Mouse (Mus musculus): ENCODE measurements around the gene Tmem98. TPM values are rescaled to one million over a fixed set of nuclear protein-coding genes. Genes with fewer than 3 reads are reported as not detected.

Tmem98 gene
- 23.0 and 26.3 TPM in 2 replicates for polyA plus RNA-seq (2012; rRNA removed)

GRCm38 (mm10) chr11:80809993-80810821 lies at the start of gene Tmem98:
Gene Tmem98, plus strand, starts transcription at chr11:80810175.
- TF ChIP-seq CTCF (conservative IDR thresholded peaks at IDR 0.05; ENCODE audit: insufficient read depth, insufficient read length, low read depth, low read length) (no peak), POLR2A (IDR thresholded peaks at IDR 0.05; ENCODE audit: low read depth, low read length) (no peak)
- Histone ChIP-seq H3K4me3 (ENCODE audit: insufficient read depth, low read depth, low read length) (peak within 1 kb of the TSS; percentile 65), H3K4me1 (ENCODE audit: control insufficient read depth, insufficient read depth, low read length) (no peaks in the 10 kb centered on the region), H3K36me3 (ENCODE audit: control insufficient read depth, insufficient read depth, low read length) (no peaks in the 10 kb centered on the region), H3K27me3 (replicated peaks; ENCODE audit: control insufficient read depth, insufficient read depth, low read length) (no peaks in the 10 kb centered on the region), H3K27ac (ENCODE audit: insufficient read depth, low read depth, low read length) (no peak within 1 kb of the TSS)
- DNase-seq = no peak
- WGBS = 2% methylated on average over 54 of the region's 54 CpGs

- peaks cover 25% of the 10 kb centered on the region for H3K4me1 ChIP-seq (ENCODE audit: control insufficient read depth, insufficient read depth, low read length)
- H3K27ac ChIP-seq (ENCODE audit: insufficient read depth, low read depth, low read length) = no peak overlapping the region
- 64% methylated on average over 3 of the region's 3 CpGs for WGBS
- no peaks in the 10 kb centered on the region for H3K36me3 ChIP-seq (ENCODE audit: control insufficient read depth, insufficient read depth, low read length)
- H3K27me3 ChIP-seq (replicated peaks; ENCODE audit: control insufficient read depth, insufficient read depth, low read length) = no peaks in the 10 kb centered on the region
- TF ChIP-seq CTCF (conservative IDR thresholded peaks at IDR 0.05; ENCODE audit: insufficient read depth, insufficient read length, low read depth, low read length) (no peak), POLR2A (IDR thresholded peaks at IDR 0.05; ENCODE audit: low read depth, low read length) (no peak)
- no peak for DNase-seq
- no peak overlapping the region for H3K4me3 ChIP-seq (ENCODE audit: insufficient read depth, low read depth, low read length)
Measured at GRCm38 (mm10) chr11:80761285-80761974, 48.5 kb upstream of the Tmem98 start.

- Histone ChIP-seq H3K36me3 (ENCODE audit: control insufficient read depth, insufficient read depth, low read length) (no peaks in the 10 kb centered on the region), H3K4me3 (ENCODE audit: insufficient read depth, low read depth, low read length) (no peak overlapping the region), H3K27me3 (replicated peaks; ENCODE audit: control insufficient read depth, insufficient read depth, low read length) (no peaks in the 10 kb centered on the region), H3K27ac (ENCODE audit: insufficient read depth, low read depth, low read length) (no peak overlapping the region), H3K4me1 (ENCODE audit: control insufficient read depth, insufficient read depth, low read length) (peaks cover 26% of the 10 kb centered on the region)
- no peak for DNase-seq
- WGBS = 61% methylated on average over 4 of the region's 4 CpGs
- no peak for TF ChIP-seq CTCF (conservative IDR thresholded peaks at IDR 0.05; ENCODE audit: insufficient read depth, insufficient read length, low read depth, low read length)
- TF ChIP-seq POLR2A (IDR thresholded peaks at IDR 0.05; ENCODE audit: low read depth, low read length) = no peak
Measured at GRCm38 (mm10) chr11:80762066-80762465, 47.9 kb upstream of the Tmem98 start.

- H3K27ac ChIP-seq (ENCODE audit: insufficient read depth, low read depth, low read length) = peak overlapping the region; percentile 88
- 76% methylated on average over 4 of the region's 4 CpGs for WGBS
- peaks cover 20% of the 10 kb centered on the region for H3K4me1 ChIP-seq (ENCODE audit: control insufficient read depth, insufficient read depth, low read length)
Measured at GRCm38 (mm10) chr11:80766068-80766467, 43.9 kb upstream of the Tmem98 start.

GRCm38 (mm10) chr11:80766472-80767319 lies 43.3 kb upstream of the Tmem98 start:
- Histone ChIP-seq H3K27ac (ENCODE audit: insufficient read depth, low read depth, low read length) (peak overlapping the region; percentile 88), H3K27me3 (replicated peaks; ENCODE audit: control insufficient read depth, insufficient read depth, low read length) (no peaks in the 10 kb centered on the region), H3K36me3 (ENCODE audit: control insufficient read depth, insufficient read depth, low read length) (no peaks in the 10 kb centered on the region), H3K4me1 (ENCODE audit: control insufficient read depth, insufficient read depth, low read length) (peaks cover 19% of the 10 kb centered on the region), H3K4me3 (ENCODE audit: insufficient read depth, low read depth, low read length) (no peak overlapping the region)
- DNase-seq = peak; percentile 78
- TF ChIP-seq CTCF (conservative IDR thresholded peaks at IDR 0.05; ENCODE audit: insufficient read depth, insufficient read length, low read depth, low read length) = no peak
- TF ChIP-seq POLR2A (IDR thresholded peaks at IDR 0.05; ENCODE audit: low read depth, low read length) = no peak
- WGBS = 44% methylated on average over 6 of the region's 6 CpGs

More at GRCm38 (mm10) chr11:80766068-80766467, 43.9 kb upstream of the Tmem98 start:
- TF ChIP-seq POLR2A (IDR thresholded peaks at IDR 0.05; ENCODE audit: low read depth, low read length) (no peak), CTCF (conservative IDR thresholded peaks at IDR 0.05; ENCODE audit: insufficient read depth, insufficient read length, low read depth, low read length) (no peak)
- Histone ChIP-seq H3K4me3 (ENCODE audit: insufficient read depth, low read depth, low read length) (no peak overlapping the region), H3K36me3 (ENCODE audit: control insufficient read depth, insufficient read depth, low read length) (no peaks in the 10 kb centered on the region), H3K27me3 (replicated peaks; ENCODE audit: control insufficient read depth, insufficient read depth, low read length) (no peaks in the 10 kb centered on the region)
- no peak for DNase-seq

- Histone ChIP-seq H3K27me3 (replicated peaks; ENCODE audit: control insufficient read depth, insufficient read depth, low read length) (no peaks in the 10 kb centered on the region), H3K4me1 (ENCODE audit: control insufficient read depth, insufficient read depth, low read length) (peaks cover 21% of the 10 kb centered on the region), H3K4me3 (ENCODE audit: insufficient read depth, low read depth, low read length) (no peak overlapping the region), H3K27ac (ENCODE audit: insufficient read depth, low read depth, low read length) (peak overlapping the region; percentile 6; the same call in 1 of the 2 replicates), H3K36me3 (ENCODE audit: control insufficient read depth, insufficient read depth, low read length) (no peaks in the 10 kb centered on the region)
- 35% methylated on average over 3 of the region's 3 CpGs for WGBS
- TF ChIP-seq CTCF (conservative IDR thresholded peaks at IDR 0.05; ENCODE audit: insufficient read depth, insufficient read length, low read depth, low read length) (no peak), POLR2A (IDR thresholded peaks at IDR 0.05; ENCODE audit: low read depth, low read length) (no peak)
- DNase-seq = peak; percentile 38
Measured at GRCm38 (mm10) chr11:80767320-80767617, 42.7 kb upstream of the Tmem98 start.
